Mouse (Mus musculus) embryonic facial prominence, embryonic 10.5 days (tissue): ENCODE data around the gene Ptp4a2. TPM values are rescaled to one million over a fixed set of nuclear protein-coding genes. Genes with fewer than 3 reads are reported as not detected.
"Not testable (repeated sequence)": the region's sequence is repeated elsewhere in the genome, so short reads cannot be mapped to it uniquely, and the experiment has no call there.

ENCODE experiments used
- DNase-seq: peaks from one replicate; pipeline ENCODE4 v3.0.0-alpha.2; 2017; ENCODE audit warnings: low spot score
- H3K27ac ChIP-seq: fragments of 300-500 bp; sonication (generic); replicated peaks from 2 replicates; pipeline ENCODE4 v1.5.1; 2016; ENCODE audit warnings: mild to moderate bottlenecking
- H3K27me3 ChIP-seq: fragments of 300-500 bp; sonication (generic); replicated peaks from 2 replicates; pipeline ENCODE4 v1.6.1; 2016; ENCODE audit warnings: low read depth, mild to moderate bottlenecking; ENCODE audit not compliant: poor library complexity, severe bottlenecking
- H3K36me3 ChIP-seq: fragments of 300-500 bp; sonication (generic); replicated peaks from 2 replicates; pipeline ENCODE4 v1.6.1; 2016; ENCODE audit warnings: mild to moderate bottlenecking, moderate library complexity
- H3K4me1 ChIP-seq: fragments of 300-500 bp; sonication (generic); 2 replicates; pipeline ENCODE4 v1.6.1; 2016
- H3K4me3 ChIP-seq: fragments of 300-500 bp; sonication (generic); 2 replicates; pipeline ENCODE4 v1.5.1; 2016; ENCODE audit warnings: mild to moderate bottlenecking, moderate library complexity
- H3K9me3 ChIP-seq: fragments of 300-500 bp; sonication (generic); 2 replicates; pipeline ENCODE4 v1.6.1; 2016; ENCODE audit warnings: mild to moderate bottlenecking
- WGBS: fragments of 180-500 bp; shearing (Covaris S2); methylation state at CpG from one replicate; pipeline ENCODE4 v1.1.7; 2016; 5-methylcytosine and 5-hydroxymethylcytosine counted together
- microRNA-seq: library from miRNA; unstranded; fragments of <30 nt; microRNA quantifications from one replicate; pipeline ENCODE4, GENCODE M21; 2017
- polyA plus RNA-seq: library from polyadenylated mRNA; unstranded; fragments of >200 nt; fragmentation: Nextera tagmentation; extraction: Ambion mirVana; gene quantifications from 2 replicates; pipeline ENCODE4 v1.2.1, GENCODE M21; 2016

Ptp4a2 gene
- polyA plus RNA-seq, 1 experiment from 2014 or later: 296 TPM

GRCm38 (mm10) chr4:129880615-129881014 is 69.6 kb downstream of the Ptp4a2 start:
- Histone ChIP-seq H3K27me3 (no peaks in the 10 kb centered on the region), H3K36me3 (no peaks in the 10 kb centered on the region), H3K9me3 (no peaks in the 10 kb centered on the region), H3K27ac (peak overlapping the region; percentile 54; the same call in 1 of the 2 replicates), H3K4me3 (no peak overlapping the region), H3K4me1 (peaks cover 76% of the 10 kb centered on the region)
- 79% methylated on average over 7 of the region's 7 CpGs for WGBS
- DNase-seq: no peak

- H3K27me3 ChIP-seq: no peaks in the 10 kb centered on the region
- H3K27ac ChIP-seq: peak overlapping the region; percentile 54
- H3K4me1 ChIP-seq: peaks cover 66% of the 10 kb centered on the region
- no peaks in the 10 kb centered on the region for H3K9me3 ChIP-seq
- H3K36me3 ChIP-seq: no peaks in the 10 kb centered on the region
- WGBS: 23% methylated on average over 3 of the region's 3 CpGs
- no peak for DNase-seq
- H3K4me3 ChIP-seq: no peak overlapping the region
Observed at GRCm38 (mm10) chr4:129881661-129882060, 70.6 kb downstream of the Ptp4a2 start.

- H3K27ac ChIP-seq: peak overlapping the region; percentile 62
- no peaks in the 10 kb centered on the region for H3K9me3 ChIP-seq
- 36% methylated on average over 11 of the region's 11 CpGs for WGBS
- peaks cover 55% of the 10 kb centered on the region for H3K4me1 ChIP-seq
- H3K27me3 ChIP-seq: no peaks in the 10 kb centered on the region
- peak overlapping the region; percentile 19; the same call in 1 of the 2 replicates for H3K4me3 ChIP-seq
- peak; percentile 28 for DNase-seq
- no peaks in the 10 kb centered on the region for H3K36me3 ChIP-seq
Observed at GRCm38 (mm10) chr4:129882555-129883293, 71.7 kb downstream of the Ptp4a2 start.

GRCm38 (mm10) chr4:129884041-129884930 is 73.3 kb downstream of the Ptp4a2 start:
- Histone ChIP-seq H3K27me3 (no peaks in the 10 kb centered on the region), H3K4me3 (no peak overlapping the region), H3K36me3 (no peaks in the 10 kb centered on the region), H3K9me3 (no peaks in the 10 kb centered on the region), H3K4me1 (peaks cover 40% of the 10 kb centered on the region), H3K27ac (peak overlapping the region; percentile 66)
- WGBS: 71% methylated on average over 12 of the region's 12 CpGs
- no peak for DNase-seq

GRCm38 (mm10) chr4:129889661-129890060 is 78.6 kb downstream of the Ptp4a2 start:
- H3K4me1 ChIP-seq: peaks cover 3% of the 10 kb centered on the region; the same call in 1 of the 2 replicates
- no peaks in the 10 kb centered on the region for H3K9me3 ChIP-seq
- H3K4me3 ChIP-seq: no peak overlapping the region
- H3K36me3 ChIP-seq: no peaks in the 10 kb centered on the region
- no peaks in the 10 kb centered on the region for H3K27me3 ChIP-seq
- no peak overlapping the region for H3K27ac ChIP-seq
- WGBS: 80% methylated on average over 10 of the region's 10 CpGs
- DNase-seq: no peak

GRCm38 (mm10) chr4:129890094-129890493 is 79.1 kb downstream of the Ptp4a2 start:
- WGBS: 88% methylated on average over 7 of the region's 7 CpGs

GRCm38 (mm10) chr4:129894861-129895260 is 83.8 kb downstream of the Ptp4a2 start:
- DNase-seq: no peak
- H3K4me3 ChIP-seq: no peak overlapping the region
- H3K9me3 ChIP-seq: no peaks in the 10 kb centered on the region
- no peaks in the 10 kb centered on the region for H3K36me3 ChIP-seq
- no peaks in the 10 kb centered on the region for H3K27me3 ChIP-seq
- WGBS: 93% methylated on average over 3 of the region's 3 CpGs
- no peak overlapping the region for H3K27ac ChIP-seq
- peaks cover 3% of the 10 kb centered on the region; the same call in 1 of the 2 replicates for H3K4me1 ChIP-seq

More at GRCm38 (mm10) chr4:129890094-129890493, 79.1 kb downstream of the Ptp4a2 start:
- Histone ChIP-seq H3K4me3 (no peak overlapping the region), H3K4me1 (peaks cover 3% of the 10 kb centered on the region; the same call in 1 of the 2 replicates), H3K27me3 (no peaks in the 10 kb centered on the region), H3K36me3 (no peaks in the 10 kb centered on the region), H3K9me3 (no peaks in the 10 kb centered on the region), H3K27ac (no peak overlapping the region)
- DNase-seq: no peak

- DNase-seq: not testable (repeated sequence)
- WGBS: 95% methylated on average over 18 of the region's 18 CpGs
Observed at GRCm38 (mm10) chr4:129898815-129899214, 87.8 kb downstream of the Ptp4a2 start.

More at GRCm38 (mm10) chr4:129898815-129899214, 87.8 kb downstream of the Ptp4a2 start:
- H3K36me3 ChIP-seq, H3K4me1 ChIP-seq, H3K4me3 ChIP-seq, H3K9me3 ChIP-seq, H3K27me3 ChIP-seq, H3K27ac ChIP-seq: not testable (repeated sequence)

Small RNAs within 50 kb of the gene (microRNA-seq; reads per million reads assigned to microRNA genes)
- gene Gm28017: not detected

Other genes starting within 250 kb of the Ptp4a2 start
- 9.3 and 12.6 TPM in 2 replicates for gene Lck, start 237.6 kb upstream of the Ptp4a2 start, polyA plus RNA-seq
- gene Fam167b, start 232.7 kb upstream of the Ptp4a2 start, polyA plus RNA-seq: 1.9 and 2.0 TPM in 2 replicates
- 290 and 302 TPM in 2 replicates for gene Eif3i, start 210.6 kb upstream of the Ptp4a2 start, polyA plus RNA-seq
- 222 and 226 TPM in 2 replicates for gene Tmem234, start 210.6 kb upstream of the Ptp4a2 start, polyA plus RNA-seq
- 1.0 and 1.4 TPM in 2 replicates for gene Dcdc2b, start 197.0 kb upstream of the Ptp4a2 start, polyA plus RNA-seq
- gene Iqcc, start 192.1 kb upstream of the Ptp4a2 start, polyA plus RNA-seq: 27.7 and 28.5 TPM in 2 replicates
- 38.6 and 44.1 TPM in 2 replicates for gene Ccdc28b, start 187.3 kb upstream of the Ptp4a2 start, polyA plus RNA-seq
- gene Txlna, start 170.2 kb upstream of the Ptp4a2 start, polyA plus RNA-seq: 115 and 117 TPM in 2 replicates
- gene Kpna6, start 138.5 kb upstream of the Ptp4a2 start, polyA plus RNA-seq: 14.0 and 15.1 TPM in 2 replicates
- 14.3 and 14.7 TPM in 2 replicates for gene Tmem39b, start 114.4 kb upstream of the Ptp4a2 start, polyA plus RNA-seq
- gene Khdrbs1, start 68.9 kb upstream of the Ptp4a2 start, polyA plus RNA-seq: 156 and 166 TPM in 2 replicates
- not detected in 2 replicates for gene Spocd1, start 118.0 kb downstream of the Ptp4a2 start, polyA plus RNA-seq
- gene Adgrb2, start 173.7 kb downstream of the Ptp4a2 start, polyA plus RNA-seq: 1.1 and 1.2 TPM in 2 replicates
- gene Col16a1, start 236.6 kb downstream of the Ptp4a2 start, polyA plus RNA-seq: 4.7 and 7.2 TPM in 2 replicates